In genomic region chr9:100969461-100969860, GRCm38 (mm10) we compare ENCODE assay signal across 14 mouse cellular contexts.
"Had no signal": no experiment of that assay in that cellular context is flagged by ENCODE, and none has a peak within 500 bp of the region (broad histone marks: within the 10 kb centered on the region; RNA-seq: fewer than 3 reads in every experiment).

No protein-coding gene starts in this region.

- DNase-seq: lung, adult 18-20 months; lung, embryonic 14.5 days; lung, postnatal 10 days; lung, postnatal 4 days; midbrain, embryonic 14.5 days; right cerebral cortex, postnatal 14 days; thymus, adult 2 months; thymus, postnatal 25 days; thymus, postnatal 4 days had no signal

- H3K4me3 ChIP-seq: midbrain, embryonic 10.5 days; midbrain, embryonic 12.5 days; neural tube, embryonic 12.5 days; stomach, embryonic 15.5 days had no signal

- H3K27me3 ChIP-seq: neural tube, embryonic 12.5 days; stomach, embryonic 15.5 days had no signal

- H3K27ac ChIP-seq: midbrain, embryonic 10.5 days; midbrain, embryonic 12.5 days; neural tube, embryonic 12.5 days; stomach, embryonic 15.5 days; stomach, postnatal 0 days had no signal

- H3K9me3 ChIP-seq: midbrain, embryonic 10.5 days; midbrain, embryonic 12.5 days; neural tube, embryonic 12.5 days; stomach, embryonic 15.5 days had no signal

- H3K9ac ChIP-seq: lung, embryonic 14.5 days; midbrain, embryonic 12.5 days; neural tube, embryonic 12.5 days; stomach, embryonic 15.5 days had no signal

- H3K4me1 ChIP-seq: midbrain, embryonic 12.5 days; neural tube, embryonic 12.5 days; stomach, embryonic 15.5 days had no signal

- H3K36me3 ChIP-seq: midbrain, embryonic 10.5 days; midbrain, embryonic 12.5 days; neural tube, embryonic 12.5 days; stomach, embryonic 15.5 days had no signal
